Mouse (Mus musculus) olfactory bulb, adult 2 months (tissue): ENCODE measurements around the gene Gimap3.

Experiments used
- CTCF ChIP-seq: fragments of 200-500 bp; IDR thresholded peaks from 2 replicates; pipeline ENCODE4 v1.5.1; 2012; ENCODE audit warnings: low read depth, mild to moderate bottlenecking, low read length, moderate library complexity; ENCODE audit not compliant: insufficient read depth
- POLR2A ChIP-seq: fragments of 200-500 bp; IDR thresholded peaks from 2 replicates; pipeline ENCODE4 v1.6.1; 2012; ENCODE audit warnings: mild to moderate bottlenecking, low read depth, low read length, moderate library complexity; ENCODE audit not compliant: insufficient read depth

GRCm38 (mm10) chr6:48723468-48723867 lies 47.2 kb downstream of the Gimap3 start:
- TF ChIP-seq CTCF = no peak
- TF ChIP-seq POLR2A = no peak
